In the genomic region with DNA sequence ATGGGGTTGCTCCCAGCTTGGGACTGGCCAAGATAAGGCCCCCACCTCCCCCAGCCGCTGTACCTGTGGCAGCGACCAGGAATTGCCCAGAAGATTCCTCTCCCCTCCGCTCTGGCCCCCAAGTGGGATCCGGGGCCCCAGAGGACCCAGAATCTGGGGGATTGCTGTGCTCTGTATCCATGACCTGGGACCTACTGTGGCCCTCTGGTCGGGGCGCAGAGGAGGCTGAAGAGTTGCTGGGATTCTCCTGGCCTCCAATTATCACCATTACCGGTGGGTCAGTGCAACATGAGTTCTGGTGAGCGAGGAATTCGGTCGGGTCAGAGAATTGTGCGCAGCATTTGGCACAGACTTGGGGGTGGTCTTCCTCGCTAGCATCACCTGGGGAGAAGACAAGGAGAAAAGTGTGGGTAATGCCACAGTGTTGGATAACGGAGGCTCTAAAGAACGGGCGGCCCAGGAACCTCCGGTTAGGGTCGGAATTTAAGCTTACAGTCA, we compare ENCODE assay signal across 8 mouse cellular contexts. TPM values are rescaled to one million over a fixed set of nuclear protein-coding genes. Genes with fewer than 3 reads are reported as not detected.
DNase-seq lines count a peak whose midpoint lies in the region; ATAC-seq and TF ChIP-seq lines count a peak whose summit lies in the region.

No protein-coding gene starts in this region.

- 5% methylated on average over 17 of the region's 17 CpGs for WGBS in kidney, postnatal 0 days
- 6% methylated on average over 17 of the region's 17 CpGs for WGBS in embryonic facial prominence, embryonic 10.5 days
- 9% methylated on average over 17 of the region's 17 CpGs for WGBS in hindbrain, embryonic 13.5 days
- WGBS in midbrain, embryonic 14.5 days, result 8% methylated on average over 17 of the region's 17 CpGs

- no peaks in the 10 kb centered on the region for H3K9me3 ChIP-seq in kidney, postnatal 0 days (replicated peaks; ENCODE audit: low read length)
- H3K9me3 ChIP-seq in embryonic facial prominence, embryonic 10.5 days, result peaks cover 19% of the 10 kb centered on the region
- H3K9me3 ChIP-seq in hindbrain, embryonic 13.5 days, result no peaks in the 10 kb centered on the region
- no peaks in the 10 kb centered on the region for H3K9me3 ChIP-seq in midbrain, embryonic 14.5 days (ENCODE audit: control insufficient read depth, low read length)

- peaks cover 11% of the 10 kb centered on the region; the same call in 1 of the 2 replicates for H3K36me3 ChIP-seq in kidney, postnatal 0 days (ENCODE audit: insufficient read depth, low read length)
- H3K36me3 ChIP-seq in embryonic facial prominence, embryonic 10.5 days (replicated peaks), result peaks cover 50% of the 10 kb centered on the region
- peaks cover 46% of the 10 kb centered on the region for H3K36me3 ChIP-seq in hindbrain, embryonic 13.5 days
- peaks cover 46% of the 10 kb centered on the region for H3K36me3 ChIP-seq in midbrain, embryonic 14.5 days (ENCODE audit: control insufficient read depth, insufficient read depth, low read length)

- peak overlapping the region; percentile 90 for H3K9ac ChIP-seq in kidney, postnatal 0 days (ENCODE audit: low read depth, low read length)
- peak overlapping the region; percentile 92 for H3K9ac ChIP-seq in hindbrain, embryonic 13.5 days
- peak overlapping the region; percentile 88 for H3K9ac ChIP-seq in midbrain, embryonic 14.5 days (replicated peaks; ENCODE audit: low read length)

- DNase-seq in kidney, postnatal 0 days (ENCODE audit: low spot score), result no peak
- no peak for DNase-seq in kidney, adult 18-20 months
- DNase-seq in embryonic facial prominence, embryonic 10.5 days (ENCODE audit: low spot score), result no peak
- DNase-seq in midbrain, embryonic 14.5 days, result no peak
- no peak for DNase-seq in urinary bladder, postnatal 36 days (ENCODE audit: low spot score in 2 of 2)
- no peak for DNase-seq in frontal cortex, postnatal 14 days (ENCODE audit: low spot score in 2 of 2)
- no peak for DNase-seq in layer of hippocampus, postnatal 14 days (ENCODE audit: low spot score in 2 of 2)

- peak overlapping the region; percentile 93 for H3K27ac ChIP-seq in kidney, postnatal 0 days
- peak overlapping the region; percentile 99 for H3K27ac ChIP-seq in embryonic facial prominence, embryonic 10.5 days (replicated peaks)
- peak overlapping the region; percentile 97 for H3K27ac ChIP-seq in hindbrain, embryonic 13.5 days
- H3K27ac ChIP-seq in midbrain, embryonic 14.5 days (replicated peaks; ENCODE audit: low read depth, low read length), result peak overlapping the region; percentile 94

- H3K4me1 ChIP-seq in kidney, postnatal 0 days (replicated peaks; ENCODE audit: insufficient read depth, low read length), result peaks cover 25% of the 10 kb centered on the region
- H3K4me1 ChIP-seq in embryonic facial prominence, embryonic 10.5 days, result peaks cover 61% of the 10 kb centered on the region
- H3K4me1 ChIP-seq in hindbrain, embryonic 13.5 days (replicated peaks), result peaks cover 60% of the 10 kb centered on the region
- peaks cover 51% of the 10 kb centered on the region for H3K4me1 ChIP-seq in midbrain, embryonic 14.5 days (ENCODE audit: control insufficient read depth, insufficient read depth, low read length)

- ATAC-seq in kidney, postnatal 0 days (replicated peaks; ENCODE audit: low FRiP score, low read depth), result no peak
- peak; percentile 5 for ATAC-seq in hindbrain, embryonic 13.5 days (ENCODE audit: low FRiP score)
- 0 out of 2 replicates have a peak, but pooled peaks have one; percentile 5 for ATAC-seq in midbrain, embryonic 14.5 days (ENCODE audit: low FRiP score, low TSS enrichment)

- no peak for TF ChIP-seq CTCF in kidney, postnatal 0 days (IDR thresholded peaks at IDR 0.05; ENCODE audit: low read depth)

- no peaks in the 10 kb centered on the region for H3K27me3 ChIP-seq in kidney, postnatal 0 days (ENCODE audit: insufficient read depth, low read length)
- H3K27me3 ChIP-seq in embryonic facial prominence, embryonic 10.5 days (replicated peaks; ENCODE audit: low read depth, poor library complexity, severe bottlenecking), result no peaks in the 10 kb centered on the region
- no peaks in the 10 kb centered on the region for H3K27me3 ChIP-seq in hindbrain, embryonic 13.5 days
- no peaks in the 10 kb centered on the region for H3K27me3 ChIP-seq in midbrain, embryonic 14.5 days (ENCODE audit: control insufficient read depth, insufficient read depth, low read length)

- H3K4me2 ChIP-seq in kidney, postnatal 0 days (ENCODE audit: low read length), result peak overlapping the region; percentile 88
- peak overlapping the region; percentile 95 for H3K4me2 ChIP-seq in hindbrain, embryonic 13.5 days
- peak overlapping the region; percentile 92 for H3K4me2 ChIP-seq in midbrain, embryonic 14.5 days (ENCODE audit: low read length)

- H3K4me3 ChIP-seq in kidney, postnatal 0 days (replicated peaks; ENCODE audit: low read depth, low read length), result peak overlapping the region; percentile 73
- H3K4me3 ChIP-seq in embryonic facial prominence, embryonic 10.5 days, result peak overlapping the region; percentile 87
- H3K4me3 ChIP-seq in hindbrain, embryonic 13.5 days, result peak overlapping the region; percentile 78
- H3K4me3 ChIP-seq in midbrain, embryonic 14.5 days (replicated peaks; ENCODE audit: low read depth, low read length), result peak overlapping the region; percentile 72

RNA-seq across cellular contexts. Expression of gene Mettl3, which starts 10.4 kb away (rescaled TPM):
- polyA plus RNA-seq in kidney, postnatal 0 days (2015; fragmentation: Nextera tagmentation; extraction: Ambion mirVana), result 24.7 and 27.3 TPM in 2 replicates
- polyA plus RNA-seq in embryonic facial prominence, embryonic 10.5 days (2016; fragmentation: Nextera tagmentation; extraction: Ambion mirVana), result 55.4 and 64.0 TPM in 2 replicates
- polyA plus RNA-seq in hindbrain, embryonic 13.5 days (2015; fragmentation: Nextera tagmentation; extraction: Ambion mirVana), result 48.1 and 51.5 TPM in 2 replicates
- polyA plus RNA-seq in midbrain, embryonic 14.5 days (2014; fragmentation: Nextera tagmentation; extraction: Ambion mirVana), result 39.8 and 42.8 TPM in 2 replicates
- 10 to 100 TPM; 33.4 to 36.4 TPM for total RNA-seq in layer of hippocampus, postnatal 14 days (2021)

RNA-seq across cellular contexts. Expression of gene Sall2, which starts 13.2 kb away (rescaled TPM):
- 20.9 and 23.4 TPM in 2 replicates for polyA plus RNA-seq in kidney, postnatal 0 days (2015; fragmentation: Nextera tagmentation; extraction: Ambion mirVana)
- 50.3 and 51.9 TPM in 2 replicates for polyA plus RNA-seq in embryonic facial prominence, embryonic 10.5 days (2016; fragmentation: Nextera tagmentation; extraction: Ambion mirVana)
- 46.2 and 49.5 TPM in 2 replicates for polyA plus RNA-seq in hindbrain, embryonic 13.5 days (2015; fragmentation: Nextera tagmentation; extraction: Ambion mirVana)
- 40.1 and 55.6 TPM in 2 replicates for polyA plus RNA-seq in midbrain, embryonic 14.5 days (2014; fragmentation: Nextera tagmentation; extraction: Ambion mirVana)
- total RNA-seq in layer of hippocampus, postnatal 14 days (2021), result 10 to 100 TPM; 40.8 to 43.0 TPM

RNA-seq across cellular contexts. Expression of gene Rab2b, which starts 36.0 kb away (rescaled TPM):
- 12.6 and 14.3 TPM in 2 replicates for polyA plus RNA-seq in kidney, postnatal 0 days (2015; fragmentation: Nextera tagmentation; extraction: Ambion mirVana)
- polyA plus RNA-seq in embryonic facial prominence, embryonic 10.5 days (2016; fragmentation: Nextera tagmentation; extraction: Ambion mirVana), result 22.7 and 25.8 TPM in 2 replicates
- polyA plus RNA-seq in hindbrain, embryonic 13.5 days (2015; fragmentation: Nextera tagmentation; extraction: Ambion mirVana), result 57.4 and 61.8 TPM in 2 replicates
- polyA plus RNA-seq in midbrain, embryonic 14.5 days (2014; fragmentation: Nextera tagmentation; extraction: Ambion mirVana), result 60.4 and 65.7 TPM in 2 replicates
- total RNA-seq in layer of hippocampus, postnatal 14 days (2021), result 10 to 100 TPM; 34.6 to 38.0 TPM

RNA-seq across cellular contexts. Expression of gene Tox4, which starts 36.4 kb away (rescaled TPM):
- polyA plus RNA-seq in kidney, postnatal 0 days (2015; fragmentation: Nextera tagmentation; extraction: Ambion mirVana), result 30.8 and 34.4 TPM in 2 replicates
- polyA plus RNA-seq in embryonic facial prominence, embryonic 10.5 days (2016; fragmentation: Nextera tagmentation; extraction: Ambion mirVana), result 53.5 and 60.7 TPM in 2 replicates
- 55.5 and 59.6 TPM in 2 replicates for polyA plus RNA-seq in hindbrain, embryonic 13.5 days (2015; fragmentation: Nextera tagmentation; extraction: Ambion mirVana)
- polyA plus RNA-seq in midbrain, embryonic 14.5 days (2014; fragmentation: Nextera tagmentation; extraction: Ambion mirVana), result 52.6 and 56.1 TPM in 2 replicates
- total RNA-seq in layer of hippocampus, postnatal 14 days (2021), result 10 to 100 TPM; 56.1 to 63.3 TPM

RNA-seq across cellular contexts. Expression of gene Olfr1513, which starts 40.9 kb away (rescaled TPM):
- polyA plus RNA-seq in kidney, postnatal 0 days (2015; fragmentation: Nextera tagmentation; extraction: Ambion mirVana), result not detected in 2 replicates
- not detected in 2 replicates for polyA plus RNA-seq in embryonic facial prominence, embryonic 10.5 days (2016; fragmentation: Nextera tagmentation; extraction: Ambion mirVana)
- polyA plus RNA-seq in hindbrain, embryonic 13.5 days (2015; fragmentation: Nextera tagmentation; extraction: Ambion mirVana), result not detected in 2 replicates
- not detected in 2 replicates for polyA plus RNA-seq in midbrain, embryonic 14.5 days (2014; fragmentation: Nextera tagmentation; extraction: Ambion mirVana)
- total RNA-seq in layer of hippocampus, postnatal 14 days (2021), result not detected
